Mouse (Mus musculus) thymus, postnatal 14 days (tissue): ENCODE results near the gene Pir.

Source experiments
- DNase-seq: peaks from one replicate; pipeline ENCODE4 v3.0.0; 2021

Pir gene

DNA sequence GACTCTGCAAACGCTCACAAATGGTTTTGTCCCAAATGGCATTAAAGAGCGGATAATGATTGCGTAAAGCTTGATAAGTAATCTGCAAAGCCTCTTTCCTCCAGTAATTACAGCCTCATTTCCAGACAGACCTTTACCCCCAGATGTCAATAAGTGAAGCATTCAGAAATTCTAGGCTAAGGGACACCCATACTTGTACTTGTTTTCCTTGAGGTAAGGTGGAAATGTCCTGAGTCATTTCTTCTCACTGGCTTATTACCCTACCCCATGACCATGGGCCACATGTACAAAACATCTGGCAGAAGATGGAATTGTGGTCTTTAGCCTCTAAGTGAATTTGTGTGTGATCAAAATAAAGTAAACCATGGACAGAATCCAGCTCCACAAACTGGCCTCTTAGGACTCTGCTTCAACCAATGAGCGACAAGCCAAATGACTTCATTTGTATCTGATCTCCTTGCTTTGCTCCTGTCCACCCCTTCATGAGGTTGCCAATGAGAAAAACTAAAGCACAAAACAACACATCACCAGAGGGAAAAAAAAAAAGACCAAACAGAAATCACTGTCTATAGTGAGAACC, 76.3 kb downstream of the Pir start:
- DNase-seq = no peak

DNA sequence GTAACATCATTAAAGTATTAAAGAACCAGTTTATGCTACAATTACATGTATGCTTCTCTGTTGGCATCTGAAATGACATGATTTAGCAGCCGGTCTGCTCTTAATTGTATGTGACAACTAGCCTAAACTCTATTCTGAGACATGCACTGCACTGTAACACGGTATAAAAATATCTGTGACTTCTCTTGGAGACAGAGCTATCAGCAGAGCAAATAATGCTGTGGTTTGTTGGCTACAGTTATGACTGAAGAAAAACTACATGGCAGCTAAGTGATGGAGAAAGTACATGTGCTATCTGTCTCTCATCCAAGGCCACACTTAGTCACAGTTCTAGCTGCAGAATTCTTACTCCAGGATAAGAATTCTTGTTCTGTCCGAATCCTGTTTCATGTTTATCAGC, 79.8 kb downstream of the Pir start:
- no peak for DNase-seq

DNA sequence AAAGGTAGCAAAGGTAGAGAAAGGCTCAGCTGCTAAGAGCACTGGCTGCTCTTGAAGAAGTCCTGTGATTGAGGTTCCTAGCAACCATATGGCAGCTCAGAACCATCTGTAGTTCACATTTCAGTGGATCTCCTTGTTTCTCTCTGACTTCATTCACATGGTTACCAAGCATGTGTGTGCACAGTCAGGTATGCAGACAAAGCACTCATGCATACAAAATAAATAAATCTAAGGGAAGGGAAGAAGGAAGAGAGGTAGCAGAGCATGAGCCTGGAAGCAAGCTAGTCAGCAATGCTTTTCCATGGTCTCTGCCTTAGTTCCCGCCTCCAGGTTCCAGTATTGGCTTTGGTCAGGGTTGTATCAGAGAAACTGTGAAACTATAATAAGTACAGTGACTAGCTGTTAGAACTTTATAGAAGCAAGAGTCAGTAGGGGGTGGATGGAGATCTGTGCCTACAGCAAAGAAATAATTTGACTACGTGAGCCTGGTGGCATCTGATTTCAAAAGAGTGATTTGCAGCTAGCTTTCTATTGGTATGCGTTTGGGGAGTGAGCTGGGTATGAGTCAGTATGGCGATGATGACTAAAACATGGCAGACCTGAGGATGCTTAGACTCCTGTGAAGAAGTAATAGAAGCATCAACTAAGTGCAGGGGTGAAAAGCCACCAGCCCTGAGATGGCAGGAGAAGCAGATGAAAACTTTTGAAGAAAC, 96.1 kb downstream of the Pir start:
- DNase-seq = no peak

DNA sequence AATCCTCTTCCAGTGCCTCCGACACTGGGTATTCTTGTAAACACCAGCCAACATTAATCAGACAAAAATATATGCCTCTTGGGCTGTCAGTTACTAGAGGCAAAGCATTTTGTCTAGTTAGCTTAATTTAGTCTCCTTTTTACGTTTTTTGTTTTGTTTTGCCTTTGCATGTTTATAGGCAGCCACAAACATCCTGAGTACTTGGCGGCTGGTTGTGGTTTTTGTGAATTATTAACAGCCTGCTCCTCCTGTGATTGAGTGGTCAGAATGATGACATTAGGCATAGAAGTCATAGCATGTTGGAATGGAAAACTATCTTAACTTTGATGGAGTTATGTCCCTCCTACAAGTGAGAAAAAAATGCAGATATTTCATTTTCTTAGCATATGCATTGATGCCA, 101.4 kb downstream of the Pir start:
- no peak for DNase-seq

DNA sequence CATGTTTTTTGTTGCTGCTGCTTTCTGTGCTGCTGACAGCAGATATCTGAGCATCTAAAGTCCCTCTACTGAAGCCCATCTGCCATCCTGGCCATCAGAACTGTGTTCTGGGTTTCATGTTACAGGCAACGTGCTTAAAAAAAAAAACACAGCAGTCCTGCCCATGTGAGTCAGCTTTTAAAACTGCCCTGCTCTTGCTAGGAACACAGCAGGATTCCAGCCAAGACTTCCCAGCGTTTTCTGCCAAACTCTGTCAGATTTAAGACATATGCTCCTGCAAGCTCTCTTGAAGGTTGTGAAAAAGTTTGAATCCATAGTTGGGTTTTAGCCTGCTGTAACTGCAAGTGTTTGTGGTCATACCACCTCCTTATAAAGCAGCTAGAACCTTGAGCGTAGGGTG, 103.9 kb downstream of the Pir start, which contains the start of gene Vegfd:
Gene Vegfd (plus strand): TSS at position 298 of the 400 bp plus-strand sequence.
- DNase-seq = no peak

DNA sequence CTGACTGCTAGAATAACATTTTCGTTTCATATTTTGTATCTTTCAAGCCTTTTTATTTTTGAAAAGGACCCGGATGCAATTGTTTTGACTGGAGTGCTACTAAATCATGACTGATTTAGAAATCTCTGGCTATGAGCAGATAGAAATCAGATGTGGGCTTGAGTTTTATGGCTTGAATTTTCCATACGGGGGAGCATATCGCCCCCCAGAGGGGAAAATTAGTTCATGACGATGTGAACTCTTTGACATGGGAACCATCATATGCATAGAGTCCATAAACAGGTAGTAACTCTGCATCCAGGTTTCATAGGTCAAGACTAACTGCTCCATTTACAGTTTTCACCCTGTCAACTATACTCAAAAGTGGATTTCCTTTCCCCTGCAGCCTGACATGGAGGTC, 105.4 kb downstream of the Pir start:
- DNase-seq = no peak

DNA sequence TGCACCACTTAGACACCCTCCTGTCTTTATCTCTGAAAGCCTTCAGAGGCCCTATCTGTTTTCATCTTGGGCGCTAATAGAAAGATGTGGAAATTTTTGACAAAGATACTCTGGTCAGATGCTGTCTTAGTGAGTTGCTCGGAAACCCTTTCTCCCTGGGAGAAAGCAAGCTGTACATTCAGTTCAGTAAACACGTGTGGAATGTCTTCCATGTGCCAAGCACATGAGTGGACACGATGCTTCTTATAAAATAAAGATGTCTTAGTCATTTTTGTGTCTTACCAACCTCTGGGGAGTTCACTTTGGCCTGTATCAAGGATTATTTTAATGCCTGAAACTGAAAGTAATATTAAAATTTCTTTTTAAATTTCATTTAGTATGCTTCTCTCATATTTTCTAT, 110.5 kb downstream of the Pir start:
- DNase-seq = no peak

DNA sequence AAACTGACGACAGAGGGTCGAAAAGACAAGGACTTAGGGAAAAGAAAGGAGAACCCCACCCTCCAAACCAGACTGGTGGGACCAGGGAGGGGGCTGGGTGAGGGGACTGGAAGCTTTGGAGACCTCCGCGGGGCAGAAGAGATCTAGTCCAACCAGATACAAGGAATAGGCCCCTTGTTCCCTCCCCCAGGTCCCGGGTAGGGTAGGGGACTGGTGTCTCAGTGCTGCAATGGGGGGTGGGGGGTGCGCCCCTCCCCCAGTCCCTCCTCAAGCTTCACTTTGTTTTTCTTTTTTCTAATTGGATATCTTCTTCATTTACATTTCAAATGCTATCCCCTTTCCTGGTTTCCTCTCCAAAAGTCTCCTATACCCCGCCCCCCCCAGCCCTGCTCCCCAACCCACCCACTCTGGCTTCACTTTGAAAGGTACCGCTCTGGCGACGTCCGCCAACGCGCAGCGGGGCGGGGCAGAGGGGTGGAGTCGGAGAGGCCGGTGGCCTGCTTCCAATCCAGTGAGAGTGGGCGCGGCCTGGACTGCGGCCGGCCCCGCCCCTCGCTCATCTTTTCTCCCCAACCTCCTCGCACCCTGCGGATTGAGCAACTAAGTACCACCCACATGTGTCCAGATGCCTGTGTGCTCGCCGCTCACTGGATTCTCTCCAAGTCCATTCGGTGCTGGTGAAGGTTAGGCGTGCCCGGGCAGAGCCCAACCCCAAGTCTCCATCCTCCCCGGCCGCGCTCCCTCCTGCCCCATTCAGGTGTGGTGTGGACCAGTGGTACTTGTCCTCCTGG, 112.6 kb downstream of the Pir start:
- DNase-seq = peak; percentile 86

DNA sequence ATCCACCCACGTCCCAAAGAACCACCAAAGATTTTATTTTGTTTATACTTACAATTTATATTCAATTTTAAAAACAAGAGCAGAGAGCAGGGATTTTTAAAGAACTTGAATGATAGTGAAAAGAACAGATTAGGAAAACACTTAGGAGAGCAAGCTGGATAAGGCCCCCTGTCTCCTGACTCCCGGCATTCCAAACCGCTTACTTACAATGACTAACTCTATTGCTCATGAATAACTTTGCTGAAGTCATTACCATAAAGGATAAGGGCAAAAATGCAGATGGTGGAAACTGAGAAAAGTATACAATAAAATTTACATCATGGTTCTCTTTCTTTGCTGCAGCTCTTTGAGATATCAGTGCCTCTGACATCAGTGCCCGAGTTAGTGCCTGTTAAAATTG, 124.9 kb downstream of the Pir start:
- no peak for DNase-seq

DNA sequence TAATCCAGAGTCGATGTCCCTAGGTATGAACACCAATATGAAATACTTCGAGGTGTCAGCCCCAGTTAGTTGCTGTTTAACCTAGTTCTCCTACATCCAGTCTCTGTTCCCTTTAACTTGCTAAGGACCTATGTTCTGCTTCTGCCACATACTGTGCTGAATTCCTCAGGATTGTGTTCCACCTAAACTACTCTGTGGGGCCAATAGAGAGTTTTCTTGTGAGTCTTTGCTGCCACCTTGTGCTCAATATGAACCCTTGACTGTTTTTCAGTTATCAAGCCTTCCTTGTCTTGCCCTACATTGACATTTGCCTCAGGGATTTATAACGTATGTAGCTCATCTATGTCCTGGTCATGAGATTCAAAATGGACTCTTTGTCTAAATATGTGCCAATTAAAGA, 129.3 kb downstream of the Pir start:
- no peak for DNase-seq

DNA sequence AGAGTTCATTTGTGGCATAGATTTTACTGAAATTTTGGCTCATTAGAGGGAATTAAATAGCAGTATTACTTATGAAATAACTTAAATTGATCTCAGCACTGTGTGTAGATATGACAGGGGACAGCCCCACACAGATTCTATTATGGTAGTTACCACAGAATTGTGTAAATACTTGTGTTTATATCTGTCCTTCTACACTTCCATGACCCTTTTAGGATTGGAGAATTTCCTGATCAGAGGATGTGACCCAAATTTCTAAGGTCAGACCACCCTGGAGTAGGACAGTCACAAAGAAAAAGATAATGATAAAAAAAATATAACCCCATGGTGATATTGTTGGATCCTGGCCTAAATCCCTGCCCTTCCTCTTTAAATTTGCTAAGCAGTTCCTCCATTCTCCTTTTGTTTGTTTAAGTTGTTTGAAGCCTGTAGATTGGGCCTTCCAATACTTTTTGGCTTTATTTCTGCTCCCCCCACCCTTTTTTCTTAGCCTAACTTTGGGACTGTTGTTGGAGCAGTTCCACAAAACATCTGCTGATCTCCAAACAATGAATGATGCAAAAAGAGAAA, 136.0 kb downstream of the Pir start:
- no peak for DNase-seq

DNA sequence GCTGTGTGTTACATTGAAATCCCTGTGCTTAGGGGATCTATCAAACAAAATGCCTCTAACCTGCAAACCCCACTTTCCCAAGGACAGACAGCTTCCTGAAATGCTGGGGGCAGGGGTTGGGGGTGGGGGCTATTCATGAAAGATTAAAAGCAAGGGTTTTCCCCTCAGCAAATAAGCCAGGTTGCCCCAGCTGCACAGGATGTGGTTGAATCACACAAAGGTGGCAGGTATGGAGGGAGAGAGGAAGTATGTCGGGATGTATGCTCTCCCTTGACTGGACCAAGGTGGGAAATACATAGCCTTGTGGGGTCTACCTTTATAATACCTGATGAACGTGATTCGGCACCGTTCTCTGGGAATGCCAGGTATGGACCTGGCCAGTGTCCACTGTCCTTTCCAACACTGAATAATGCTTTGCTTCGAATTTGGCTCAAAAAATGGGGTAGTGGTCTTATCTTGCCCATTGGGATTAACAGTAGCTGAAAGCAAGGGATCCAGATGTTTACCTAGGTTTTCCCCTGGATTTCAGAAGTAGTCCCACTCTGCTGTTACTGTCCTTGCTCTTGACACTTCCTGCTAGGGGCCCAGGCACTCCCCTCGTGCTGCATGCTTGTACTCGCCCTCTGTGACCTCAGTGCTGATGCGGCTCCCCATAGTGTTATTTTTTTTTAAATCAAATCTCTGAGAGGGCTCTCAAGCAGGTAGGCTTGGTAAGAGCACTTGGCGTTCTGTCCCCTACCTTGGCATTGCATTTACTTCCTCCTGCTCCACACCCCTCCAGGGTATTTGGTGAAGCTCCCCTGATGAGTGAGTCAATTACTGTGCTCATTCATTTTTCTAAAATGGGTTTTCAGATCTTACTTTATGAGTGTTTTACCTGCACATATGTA, 137.2 kb downstream of the Pir start:
- DNase-seq = peak; percentile 55

DNA sequence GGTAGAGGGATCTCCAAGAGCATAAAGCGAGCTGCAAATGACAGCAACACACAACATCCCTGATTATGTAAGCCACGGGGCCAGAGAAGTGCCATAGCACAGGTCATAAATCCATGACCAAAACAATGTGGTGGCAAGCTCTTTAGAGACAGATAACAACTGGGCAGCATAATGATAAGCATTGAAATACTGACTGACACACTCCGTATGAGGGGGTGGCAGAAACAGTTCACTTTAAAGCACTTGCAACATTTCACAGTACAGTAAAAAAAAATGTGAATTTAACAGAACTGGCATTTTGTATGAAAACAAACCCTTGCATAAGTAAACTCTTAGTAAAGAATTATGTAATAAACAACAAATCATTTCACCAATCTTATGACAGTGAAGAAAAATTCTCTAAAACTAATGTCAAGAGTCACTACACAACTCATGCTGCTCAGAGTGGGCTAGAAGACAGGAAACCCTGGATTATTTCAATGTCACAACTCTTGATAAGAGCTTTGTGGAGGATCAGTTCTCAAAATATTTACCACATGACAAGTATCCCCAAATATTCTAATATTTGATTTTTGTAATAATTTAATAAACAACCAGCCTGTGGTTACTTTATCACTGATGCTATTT, 139.2 kb downstream of the Pir start:
- no peak for DNase-seq

DNA sequence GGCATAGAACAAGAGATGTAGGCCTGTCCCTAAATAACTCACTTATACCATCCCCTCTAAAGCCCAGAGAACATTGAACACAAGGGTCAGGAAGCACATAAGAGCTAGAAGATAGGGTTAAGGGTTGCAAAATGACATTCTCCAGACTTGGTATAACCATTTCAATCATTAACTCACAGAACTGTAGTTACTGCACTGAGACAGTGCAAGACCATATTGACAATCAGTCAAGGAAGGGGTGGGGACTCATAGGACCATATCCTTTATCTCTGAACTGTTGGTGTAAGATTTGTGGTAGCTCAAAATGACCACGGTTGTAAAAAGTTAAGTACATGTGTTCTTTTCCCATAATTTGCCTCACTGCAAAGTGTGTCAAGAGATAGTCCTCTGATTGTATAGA, 141.4 kb downstream of the Pir start:
- DNase-seq = no peak

DNA sequence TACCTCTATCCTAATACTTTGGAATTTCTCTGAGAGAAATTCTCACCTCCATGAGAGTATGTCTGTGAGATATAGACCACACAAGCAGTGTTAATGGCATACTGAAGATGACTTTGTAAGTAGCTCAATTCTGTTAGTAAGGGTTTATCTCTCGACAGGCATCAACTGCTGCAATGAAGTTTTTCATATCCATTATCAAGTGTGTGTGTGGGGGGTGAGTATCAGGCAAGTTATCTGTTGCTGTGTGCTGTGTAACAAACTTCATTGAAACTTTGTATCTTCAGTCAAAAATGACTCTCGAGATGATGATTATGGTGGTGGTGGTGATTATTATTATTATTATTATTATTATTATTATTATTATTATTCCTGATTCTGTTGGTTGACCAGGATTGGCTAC, 147.6 kb downstream of the Pir start:
- no peak for DNase-seq

DNA sequence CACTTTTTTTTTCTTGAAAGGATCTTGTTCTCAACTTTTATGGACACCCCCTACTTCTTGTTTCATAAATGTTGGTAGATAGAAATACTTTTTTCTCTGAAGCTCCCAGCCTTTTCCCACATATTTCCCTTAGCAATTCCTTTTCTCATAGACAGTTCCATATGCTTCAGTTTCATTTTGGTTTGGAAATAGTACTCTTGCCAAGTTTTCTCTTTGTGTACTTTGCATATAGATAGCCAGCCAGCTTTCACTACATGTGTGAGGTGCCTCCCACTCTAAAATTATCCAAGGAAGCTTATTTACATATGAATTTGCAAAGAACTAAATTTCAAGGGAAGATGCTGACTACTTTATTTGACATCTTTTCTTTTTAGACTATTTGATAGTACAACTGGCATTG, 148.8 kb downstream of the Pir start:
- DNase-seq = no peak

DNA sequence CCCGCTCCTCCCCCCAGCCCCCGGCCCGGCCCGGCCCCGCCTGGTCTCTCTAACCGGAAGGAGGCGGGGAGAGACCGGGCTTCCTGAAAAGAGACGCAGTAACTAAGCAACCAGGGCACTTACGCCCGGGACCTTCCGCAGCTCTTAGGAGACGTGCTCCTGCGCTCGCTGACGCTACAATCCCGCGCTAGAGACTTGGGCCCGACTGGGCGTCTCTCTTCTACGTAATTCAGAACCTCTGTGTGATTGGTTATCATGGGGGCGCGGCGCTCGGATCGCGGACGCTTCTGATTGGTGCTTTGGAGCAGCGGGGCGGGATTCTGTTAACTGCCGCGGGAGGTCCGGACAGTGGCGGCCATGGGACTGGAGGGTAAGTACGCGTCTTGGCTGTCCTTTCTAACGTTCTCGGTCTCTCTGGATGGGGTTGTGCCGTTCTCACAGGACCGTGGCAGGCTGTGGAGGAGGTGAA, 150.3 kb downstream of the Pir start, which contains the start of gene Piga:
Gene Piga (plus strand): TSS at position 317 of the 469 bp plus-strand sequence.
- DNase-seq = peak; percentile 88

DNA sequence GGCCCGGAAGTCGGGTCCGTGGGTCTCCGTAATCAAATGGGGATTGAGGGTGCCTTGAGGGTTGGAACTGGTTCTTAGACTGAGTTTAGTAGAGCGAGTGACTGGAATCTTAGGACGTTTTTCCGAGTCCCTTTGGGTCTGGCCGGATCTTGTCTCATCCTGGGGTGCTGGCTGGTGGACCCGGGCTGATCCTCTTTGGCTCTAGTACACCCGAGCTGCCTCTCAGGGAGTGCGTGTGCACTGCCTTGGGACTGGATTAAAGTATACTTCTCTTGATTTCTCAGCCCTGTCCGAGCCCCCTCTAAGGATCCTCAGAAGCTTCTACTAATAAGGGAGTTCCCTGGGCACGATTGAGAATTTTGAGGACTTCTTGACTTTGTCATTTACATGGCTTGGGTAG, 150.8 kb downstream of the Pir start:
- DNase-seq = no peak

DNA sequence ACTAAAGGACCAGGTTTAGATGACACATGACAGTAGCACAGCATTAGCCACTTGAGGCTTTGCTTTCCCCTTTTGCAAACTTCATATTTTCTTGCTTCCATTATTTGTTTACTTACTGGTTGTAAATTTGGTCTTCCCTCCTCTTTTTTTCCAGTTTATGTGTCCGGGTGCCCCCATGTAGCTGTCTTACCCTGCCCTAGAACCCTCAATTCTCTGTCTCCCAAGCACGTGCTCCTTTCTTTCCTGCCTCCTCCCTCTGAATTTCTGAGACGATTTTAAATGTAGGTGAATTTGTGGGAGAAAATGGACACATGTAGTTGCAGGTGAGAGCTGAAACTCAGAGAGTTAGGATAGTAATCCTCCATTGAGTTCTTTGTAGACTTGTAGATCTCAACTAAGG, 151.3 kb downstream of the Pir start:
- no peak for DNase-seq
